Mouse (Mus musculus): Measurements from ENCODE around the gene Chchd1. TPM values are rescaled to one million over a fixed set of nuclear protein-coding genes. Genes with fewer than 3 reads are reported as not detected.

The Chchd1 gene
- total RNA-seq (2021), result 10 to 100 TPM; 61.3 to 67.0 TPM

DNA sequence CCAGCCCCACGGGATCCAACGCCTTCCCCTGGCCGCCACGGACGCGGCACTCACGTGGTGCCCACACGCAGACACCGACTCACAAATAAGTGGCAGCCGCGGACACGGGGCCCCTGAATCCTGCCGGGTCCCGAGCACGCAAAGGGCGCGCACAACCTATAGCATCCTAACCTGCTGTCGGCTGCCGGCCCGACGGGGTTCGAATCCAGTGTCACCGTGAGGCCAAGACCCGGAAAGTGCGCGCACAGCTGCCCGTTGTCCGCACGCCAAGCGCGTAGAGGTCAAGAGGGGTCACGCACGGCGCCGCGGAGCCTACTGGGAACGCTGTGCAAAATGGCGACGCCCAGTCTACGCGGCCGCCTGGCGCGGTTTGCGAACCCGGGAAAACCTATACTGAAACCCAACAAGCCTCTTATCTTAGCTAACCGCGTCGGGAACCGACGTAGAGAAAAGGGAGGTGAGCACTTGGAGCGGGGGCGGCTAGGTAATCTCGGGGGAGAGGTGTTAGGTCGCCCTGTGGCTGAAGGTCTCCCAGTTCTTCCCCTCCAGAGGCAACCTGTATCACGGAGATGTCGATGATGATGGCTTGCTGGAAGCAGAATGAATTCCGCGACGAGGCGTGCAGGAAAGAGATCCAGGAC lies at the start of gene Chchd1:
TSS of gene Chchd1 (plus strand) at position 266 of the 641 bp plus-strand sequence.
- intact Hi-C loops (cut with DNase I), result no loop called here
- DNase-seq (ENCODE audit: extremely low spot score in 1 of 2, low spot score in 2 of 2), result peak; percentile 85 to 95

DNA sequence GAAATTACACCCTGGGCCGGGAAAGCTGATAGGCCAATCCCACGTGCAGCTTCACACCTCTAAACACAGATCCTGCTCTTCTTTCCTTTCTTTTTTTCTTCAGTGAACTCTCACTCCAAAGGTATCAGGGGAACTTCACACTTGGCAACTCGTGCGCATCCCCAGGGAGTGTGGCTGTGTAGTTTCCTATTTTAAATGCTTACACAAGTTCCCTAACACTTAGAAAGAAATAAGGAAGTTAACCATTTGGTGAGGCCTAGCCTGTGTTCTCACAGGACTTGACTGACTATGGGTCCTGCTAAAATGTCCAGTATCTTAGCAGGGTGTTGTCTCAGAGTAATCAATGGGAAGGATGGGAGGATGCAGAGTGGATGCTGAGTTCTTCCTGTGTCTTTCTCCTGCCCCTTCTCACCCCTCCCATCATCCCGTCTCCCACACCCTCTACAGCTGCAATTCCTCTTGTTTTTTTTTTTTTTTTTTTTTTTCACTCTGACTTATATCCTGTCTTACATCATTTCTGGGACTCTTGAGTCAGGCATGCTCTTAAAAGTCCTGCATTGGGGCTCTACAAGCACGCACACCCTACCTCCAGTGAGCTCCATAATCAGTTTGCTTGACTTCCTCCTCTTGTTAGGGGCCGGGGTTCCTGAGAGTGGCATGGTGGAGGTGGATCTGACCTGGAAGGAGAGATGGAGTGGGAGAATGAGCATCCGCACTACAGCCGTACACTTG lies 48.0 kb upstream of the Chchd1 start:
- DNase-seq (ENCODE audit: extremely low spot score in 1 of 2, low spot score in 2 of 2), result no peak
- intact Hi-C loops (cut with DNase I), result no loop called here

GRCm38 (mm10) chr14:20655731-20656130 lies 47.1 kb upstream of the Chchd1 start:
- intact Hi-C loops (cut with DNase I), result no loop called here

DNA sequence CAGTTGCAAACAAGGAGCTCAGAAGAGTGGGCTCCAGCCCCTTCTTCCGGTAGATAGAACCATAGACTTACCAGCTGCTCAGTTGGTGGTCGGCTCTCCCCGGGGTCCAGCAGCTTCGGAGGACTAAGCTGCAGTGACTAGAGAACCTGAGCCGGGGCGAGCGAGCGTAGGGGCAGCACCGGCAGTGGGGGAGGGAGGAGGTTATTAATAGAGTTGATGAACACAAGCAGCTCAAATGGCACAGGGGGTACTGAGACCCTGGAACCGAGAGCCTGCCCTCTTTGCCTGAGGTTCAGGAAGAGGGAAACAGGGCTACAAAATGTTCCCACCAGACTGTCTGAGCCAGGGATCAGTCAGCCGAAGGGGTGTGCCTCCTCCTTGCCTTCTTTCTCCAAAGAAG lies 46.4 kb upstream of the Chchd1 start, which contains the start of gene Myoz1:
TSS of gene Myoz1 (minus strand) at position 180 of the 400 bp plus-strand sequence.
- DNase-seq (ENCODE audit: extremely low spot score in 1 of 2, low spot score in 2 of 2), result no peak
- intact Hi-C loops (cut with DNase I), result no loop called here

More at GRCm38 (mm10) chr14:20655731-20656130, 47.1 kb upstream of the Chchd1 start:
- no peak for DNase-seq (ENCODE audit: extremely low spot score in 1 of 2, low spot score in 2 of 2)

GRCm38 (mm10) chr14:20658326-20658725 lies 44.5 kb upstream of the Chchd1 start:
- intact Hi-C loops (cut with DNase I), result no loop called here
- DNase-seq (ENCODE audit: extremely low spot score in 1 of 2, low spot score in 2 of 2), result peak in 1 of 2 experiments; percentile 27

- DNase-seq (ENCODE audit: extremely low spot score in 1 of 2, low spot score in 2 of 2), result no peak
- intact Hi-C loops (cut with DNase I), result no loop called here
Observed at GRCm38 (mm10) chr14:20658902-20659301, 43.9 kb upstream of the Chchd1 start.

- intact Hi-C loops (cut with DNase I), result loop anchor here (10.0 kb wide), 1 partner anchor 265 kb away; the partner anchor contains the start of gene Mrps16
- no peak for DNase-seq (ENCODE audit: extremely low spot score in 1 of 2, low spot score in 2 of 2)
Observed at GRCm38 (mm10) chr14:20659687-20660086, 43.1 kb upstream of the Chchd1 start.

- intact Hi-C loops (cut with DNase I), result loop anchor here (1.0 to 10.0 kb wide), 2 partner anchors 85 to 266 kb away; partner anchors contain the start of gene Mrps16
- peak; percentile 95 for DNase-seq (ENCODE audit: extremely low spot score in 1 of 2, low spot score in 2 of 2)
Observed at GRCm38 (mm10) chr14:20660827-20661660, 41.8 kb upstream of the Chchd1 start.

- peak in 1 of 2 experiments; percentile 46 for DNase-seq (ENCODE audit: extremely low spot score in 1 of 2, low spot score in 2 of 2)
Observed at GRCm38 (mm10) chr14:20661661-20662331, 41.0 kb upstream of the Chchd1 start.

GRCm38 (mm10) chr14:20662740-20663139 lies 40.1 kb upstream of the Chchd1 start:
- DNase-seq (ENCODE audit: extremely low spot score in 1 of 2, low spot score in 2 of 2), result no peak
- intact Hi-C loops (cut with DNase I), result loop anchor here (10.0 kb wide), 1 partner anchor 268 kb away; the partner anchor contains the start of gene Mrps16

More at GRCm38 (mm10) chr14:20661661-20662331, 41.0 kb upstream of the Chchd1 start:
- intact Hi-C loops (cut with DNase I), result loop anchor here (1.0 to 10.0 kb wide), 2 partner anchors 85 to 267 kb away; partner anchors contain the start of gene Mrps16

DNA sequence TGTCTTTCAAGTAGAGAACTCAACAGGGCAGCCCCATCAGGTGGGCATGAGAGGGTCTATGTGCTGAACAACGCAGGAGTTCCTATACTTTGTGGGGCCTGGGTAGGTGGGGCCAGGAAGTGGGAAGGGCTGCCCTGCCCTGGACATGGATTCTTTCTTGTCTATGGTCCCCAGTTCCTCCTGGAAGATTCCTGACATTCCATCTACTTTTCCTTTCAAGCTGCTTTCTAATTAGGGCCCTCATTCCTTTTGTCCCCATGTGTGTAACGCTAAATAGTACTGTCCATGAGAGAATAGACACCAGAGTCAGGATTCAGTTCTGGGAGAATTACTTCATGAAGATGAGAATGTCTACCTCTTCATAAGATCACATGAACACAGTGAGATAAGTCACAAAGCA lies 39.2 kb upstream of the Chchd1 start:
- intact Hi-C loops (cut with DNase I), result loop anchor here (10.0 kb wide), 1 partner anchor 269 kb away; the partner anchor contains the start of gene Mrps16
- no peak for DNase-seq (ENCODE audit: extremely low spot score in 1 of 2, low spot score in 2 of 2)

DNA sequence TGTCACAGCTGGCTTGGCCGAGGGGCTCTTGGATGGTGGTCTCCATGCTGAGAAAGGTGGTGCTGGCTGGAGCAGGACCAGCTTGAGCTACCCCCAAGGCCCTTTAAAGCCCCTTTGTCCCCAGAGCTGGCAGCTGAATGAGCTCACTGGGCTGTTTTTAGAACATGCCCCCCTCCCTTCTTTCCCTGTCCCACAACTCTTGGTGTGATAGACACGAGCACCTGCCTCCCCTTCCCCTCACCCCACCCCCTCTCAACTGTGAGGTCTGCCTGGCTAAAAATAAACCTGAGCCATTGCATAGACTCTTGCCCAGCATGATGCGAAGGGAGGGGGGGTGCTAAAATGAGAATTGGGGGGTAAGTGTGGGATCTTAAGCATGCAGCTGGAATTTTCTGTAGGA lies 38.4 kb upstream of the Chchd1 start:
- intact Hi-C loops (cut with DNase I), result loop anchor here (10.0 kb wide), 1 partner anchor 270 kb away; the partner anchor contains the start of gene Mrps16
- no peak for DNase-seq (ENCODE audit: extremely low spot score in 1 of 2, low spot score in 2 of 2)

- intact Hi-C loops (cut with DNase I), result loop anchor here (10.0 kb wide), 1 partner anchor 273 kb away; the partner anchor contains the start of gene Mrps16
- DNase-seq (ENCODE audit: extremely low spot score in 1 of 2, low spot score in 2 of 2), result no peak
Observed at GRCm38 (mm10) chr14:20667469-20667868, 35.3 kb upstream of the Chchd1 start.

- no peak for DNase-seq (ENCODE audit: extremely low spot score in 1 of 2, low spot score in 2 of 2)
- intact Hi-C loops (cut with DNase I), result loop anchor here (10.0 kb wide), 1 partner anchor 273 kb away; the partner anchor contains the start of gene Mrps16
Observed at GRCm38 (mm10) chr14:20668154-20668810, 34.5 kb upstream of the Chchd1 start, which contains the start of gene Synpo2l. TSS of gene Synpo2l (minus strand) at chr14:20668354.

DNA sequence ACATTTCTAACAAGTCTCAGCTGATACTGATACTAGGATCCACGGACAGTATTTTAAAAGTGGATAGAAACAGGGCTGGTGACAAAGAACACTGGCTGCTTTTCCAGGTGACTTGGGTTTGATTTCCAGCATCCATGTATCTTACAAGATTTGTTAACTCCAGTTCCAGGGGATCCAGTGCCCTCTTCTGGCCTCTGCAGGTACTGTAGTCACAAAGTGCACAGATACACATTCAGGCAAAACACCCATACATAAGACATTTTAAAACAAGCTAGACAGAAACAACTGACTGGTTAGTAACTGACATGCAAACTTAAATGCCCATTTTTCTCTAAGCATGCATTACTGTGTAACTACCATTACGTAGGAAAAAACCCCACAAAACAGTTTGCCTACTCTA lies 29.8 kb upstream of the Chchd1 start:
- intact Hi-C loops (cut with DNase I), result no loop called here
- DNase-seq (ENCODE audit: extremely low spot score in 1 of 2, low spot score in 2 of 2), result no peak

DNA sequence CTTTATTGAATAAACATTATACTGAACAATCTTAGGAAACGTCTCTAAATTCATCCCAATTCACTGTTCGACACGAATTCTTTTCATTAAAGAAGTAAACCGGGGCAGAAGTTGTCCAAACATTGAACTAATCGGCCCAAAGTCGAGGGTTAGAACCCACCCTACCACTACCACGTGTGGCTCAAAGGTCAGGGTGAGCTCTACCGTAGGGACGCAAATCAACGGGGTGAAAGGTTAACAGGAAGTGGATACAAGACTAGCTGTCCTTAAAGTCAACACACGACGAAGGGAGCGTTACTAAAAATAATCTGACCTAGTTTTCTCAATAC lies 29.1 kb upstream of the Chchd1 start:
- DNase-seq (ENCODE audit: extremely low spot score in 1 of 2, low spot score in 2 of 2), result peak in 1 of 2 experiments; percentile 44
- intact Hi-C loops (cut with DNase I), result no loop called here

DNA sequence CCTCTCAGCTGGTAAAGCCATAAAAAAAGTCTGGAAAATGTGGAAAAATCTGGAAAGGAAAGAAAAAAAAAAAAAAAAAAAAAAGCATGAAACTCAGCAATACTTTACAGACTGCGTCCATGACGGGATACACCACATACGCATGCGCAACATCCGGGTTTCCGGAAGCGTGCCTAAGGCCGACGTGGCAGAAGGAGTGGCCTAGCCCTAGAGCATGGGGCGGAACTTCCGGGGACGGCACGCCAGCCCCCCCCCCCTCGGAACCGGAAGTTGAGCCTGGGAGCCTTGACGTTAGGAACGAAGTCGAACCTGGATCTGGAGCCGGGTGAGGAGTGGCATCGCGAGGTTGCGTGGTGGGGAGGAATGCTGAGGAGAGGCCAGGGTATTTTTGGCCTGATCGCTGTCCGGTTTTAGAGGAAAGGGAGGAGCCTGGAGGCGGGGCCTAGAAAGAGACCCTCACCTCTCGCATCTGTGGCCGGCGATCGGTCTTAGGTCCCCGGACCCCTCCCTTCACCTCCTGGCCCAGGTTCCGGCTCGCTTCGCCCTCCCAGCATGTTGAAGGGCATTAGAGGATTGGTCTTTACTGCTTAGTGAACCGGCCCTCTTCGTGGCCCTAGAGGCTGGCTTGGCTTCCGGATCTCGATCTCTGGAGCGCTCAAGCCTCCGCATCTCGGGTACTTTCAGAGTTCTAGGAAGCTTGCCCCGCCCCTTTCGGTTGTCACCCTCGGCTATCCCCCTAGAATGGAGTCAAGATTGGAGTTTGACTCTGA lies 28.6 kb upstream of the Chchd1 start, which contains the start of gene Sec24c:
TSS of gene Sec24c (plus strand) at position 245 of the 770 bp plus-strand sequence.
- peak; percentile 96 to 99 for DNase-seq (ENCODE audit: extremely low spot score in 1 of 2, low spot score in 2 of 2)
- intact Hi-C loops (cut with DNase I), result no loop called here
